Mouse (Mus musculus) forebrain, embryonic 12.5 days (tissue): ENCODE results near the gene Clec2d. TPM values are rescaled to one million over a fixed set of nuclear protein-coding genes. Genes with fewer than 3 reads are reported as not detected.
"Not testable (repeated sequence)": the region's sequence is repeated elsewhere in the genome, so short reads cannot be mapped to it uniquely, and the experiment has no call there.

ENCODE experiments used
- ATAC-seq: fragments of 200-750 bp; cut with Nextera tagmentation; 2 replicates; pipeline ENCODE4 v1.8.0; 2017; ENCODE audit warnings: moderate TSS enrichment; ENCODE audit not compliant: low FRiP score
- H3K27ac ChIP-seq: fragments of 300-500 bp; sonication (generic); 2 replicates; pipeline ENCODE4 v1.5.1; 2016; ENCODE audit warnings: mild to moderate bottlenecking
- H3K27me3 ChIP-seq: fragments of 300-500 bp; sonication (generic); 2 replicates; pipeline ENCODE4 v1.6.1; 2016; ENCODE audit warnings: mild to moderate bottlenecking
- H3K36me3 ChIP-seq: fragments of 300-500 bp; sonication (generic); replicated peaks from 2 replicates; pipeline ENCODE4 v1.6.1; 2016; ENCODE audit warnings: mild to moderate bottlenecking
- H3K4me1 ChIP-seq: fragments of 300-500 bp; sonication (generic); 2 replicates; pipeline ENCODE4 v1.6.1; 2016
- H3K4me2 ChIP-seq: fragments of 300-500 bp; sonication (generic); 2 replicates; pipeline ENCODE4 v1.6.1; 2016; ENCODE audit warnings: mild to moderate bottlenecking, moderate library complexity
- H3K4me3 ChIP-seq: fragments of 300-500 bp; sonication (generic); replicated peaks from 2 replicates; pipeline ENCODE4 v1.5.1; 2016; ENCODE audit warnings: mild to moderate bottlenecking
- H3K9ac ChIP-seq: fragments of 300-500 bp; sonication (generic); 2 replicates; pipeline ENCODE4 v1.6.1; 2016; ENCODE audit warnings: mild to moderate bottlenecking
- H3K9me3 ChIP-seq: fragments of 300-500 bp; sonication (generic); 2 replicates; pipeline ENCODE4 v1.6.1; 2016
- WGBS: fragments of 180-500 bp; shearing (Covaris S2); methylation state at CpG from one replicate; pipeline ENCODE4 v1.1.7; 2016; 5-methylcytosine and 5-hydroxymethylcytosine counted together
- polyA plus RNA-seq: library from polyadenylated mRNA; unstranded; fragments of >200 nt; fragmentation: Nextera tagmentation; extraction: Ambion mirVana; gene quantifications from 2 replicates; pipeline ENCODE4 v1.2.1, GENCODE M21; 2016

The Clec2d gene
- polyA plus RNA-seq, 1 experiment from 2014 or later = not detected

DNA sequence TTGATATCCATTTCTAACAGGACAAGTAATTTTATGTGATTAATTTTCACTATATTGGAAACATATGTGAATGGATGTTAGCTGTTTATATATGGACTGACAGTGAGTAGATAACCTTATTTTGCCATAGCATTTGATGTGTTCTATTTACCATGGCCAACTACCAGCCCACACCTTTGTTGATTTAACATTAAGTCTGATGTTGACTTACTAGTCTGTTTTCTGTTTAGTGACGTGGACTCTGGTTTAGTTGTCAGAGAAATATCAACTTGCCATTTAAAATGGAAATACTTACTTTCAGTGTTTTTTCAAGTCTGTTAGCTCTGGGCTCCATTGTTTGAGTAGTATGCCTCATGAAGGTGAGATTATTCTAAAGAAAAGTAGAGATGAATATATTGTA is 3.8 kb upstream of the Clec2d start:
- Histone ChIP-seq H3K27ac (no peak overlapping the region), H3K36me3 (no peaks in the 10 kb centered on the region), H3K27me3 (no peaks in the 10 kb centered on the region), H3K9ac (no peak overlapping the region), H3K9me3 (no peaks in the 10 kb centered on the region), H3K4me1 (peaks cover 10% of the 10 kb centered on the region; the same call in 1 of the 2 replicates), H3K4me2 (no peak overlapping the region), H3K4me3 (no peak overlapping the region)
- 87% methylated on average over 1 of the region's 1 CpGs for WGBS
- ATAC-seq = no peak

DNA sequence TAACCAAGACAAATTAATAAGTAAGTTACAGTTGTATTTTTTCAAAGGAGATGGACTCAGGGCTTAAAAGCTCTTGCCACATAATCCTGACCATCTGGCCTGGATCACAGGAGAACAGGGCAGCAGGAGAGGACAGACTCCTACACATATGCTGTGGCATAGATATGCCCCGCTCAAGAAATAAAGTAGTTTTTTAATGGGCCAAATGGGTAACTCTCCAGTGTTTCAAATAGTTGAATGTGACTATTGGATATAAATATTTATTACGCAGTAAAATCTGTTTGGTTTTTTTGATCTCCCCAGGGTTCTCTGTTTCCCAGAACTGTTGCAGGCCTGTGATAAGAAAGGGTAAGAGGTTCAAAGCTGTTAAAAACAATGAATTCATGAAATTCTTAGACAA is 1.1 kb upstream of the Clec2d start:
- H3K4me1 ChIP-seq = peaks cover 11% of the 10 kb centered on the region; the same call in 1 of the 2 replicates
- no peak overlapping the region for H3K27ac ChIP-seq
- no peak overlapping the region for H3K4me3 ChIP-seq
- no peak overlapping the region for H3K4me2 ChIP-seq
- no peaks in the 10 kb centered on the region for H3K27me3 ChIP-seq
- H3K36me3 ChIP-seq = no peaks in the 10 kb centered on the region
- no peak for ATAC-seq
- 93% methylated on average over 2 of the region's 2 CpGs for WGBS
- H3K9me3 ChIP-seq = no peaks in the 10 kb centered on the region
- no peak overlapping the region for H3K9ac ChIP-seq

DNA sequence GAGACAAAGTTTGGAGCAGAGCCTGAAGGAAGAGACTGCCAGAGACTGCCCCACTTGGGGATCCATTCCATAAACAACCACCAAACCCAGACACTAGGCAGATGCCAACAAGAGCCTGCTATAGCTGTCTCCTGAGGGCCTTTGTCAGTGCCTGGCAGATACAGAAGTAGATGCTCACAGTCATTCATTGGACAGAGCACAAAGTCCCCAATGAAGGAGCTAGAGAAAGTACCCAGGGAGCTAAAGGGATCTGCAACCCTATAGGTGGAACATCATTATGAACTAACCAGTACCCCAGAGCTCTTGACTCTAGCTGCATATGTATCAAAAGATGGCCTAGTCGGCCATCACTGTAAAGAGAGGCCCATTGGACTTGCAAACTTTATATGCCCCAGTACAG is 584 bp upstream of the Clec2d start:
- 93% methylated on average over 1 of the region's 1 CpGs for WGBS
- H3K4me2 ChIP-seq, H3K9me3 ChIP-seq, H3K9ac ChIP-seq, H3K27me3 ChIP-seq, H3K36me3 ChIP-seq, ATAC-seq, H3K4me3 ChIP-seq, H3K27ac ChIP-seq: not testable (repeated sequence)
- H3K4me1 ChIP-seq = peaks cover 11% of the 10 kb centered on the region; the same call in 1 of the 2 replicates

DNA sequence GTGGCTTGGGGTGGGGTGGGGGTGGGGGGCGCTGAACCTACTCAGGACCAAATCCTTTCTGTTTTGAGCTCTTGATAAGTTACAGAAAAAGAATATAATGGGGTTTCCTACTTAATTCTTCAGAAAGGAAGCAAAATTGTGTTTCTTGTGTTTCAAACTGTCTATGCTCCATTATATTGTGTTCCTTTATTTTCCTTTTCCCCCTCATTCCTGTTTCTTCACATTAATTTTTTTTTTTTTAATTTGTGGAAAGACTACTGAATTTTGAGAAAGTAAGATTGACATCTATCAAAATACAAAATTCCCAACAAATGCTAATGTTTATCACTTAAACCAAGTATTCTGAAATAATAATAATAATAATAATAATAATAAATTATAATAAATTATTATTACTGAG is 834 bp downstream of the Clec2d start:
- Histone ChIP-seq H3K4me2 (peak overlapping the region; percentile 40), H3K9me3 (no peaks in the 10 kb centered on the region), H3K4me3 (peak overlapping the region; percentile 31), H3K4me1 (peaks cover 11% of the 10 kb centered on the region; the same call in 1 of the 2 replicates), H3K27me3 (no peaks in the 10 kb centered on the region), H3K9ac (no peak overlapping the region), H3K27ac (peak overlapping the region; percentile 64), H3K36me3 (no peaks in the 10 kb centered on the region)
- ATAC-seq = no peak
- 0% methylated on average over 1 of the region's 1 CpGs for WGBS

DNA sequence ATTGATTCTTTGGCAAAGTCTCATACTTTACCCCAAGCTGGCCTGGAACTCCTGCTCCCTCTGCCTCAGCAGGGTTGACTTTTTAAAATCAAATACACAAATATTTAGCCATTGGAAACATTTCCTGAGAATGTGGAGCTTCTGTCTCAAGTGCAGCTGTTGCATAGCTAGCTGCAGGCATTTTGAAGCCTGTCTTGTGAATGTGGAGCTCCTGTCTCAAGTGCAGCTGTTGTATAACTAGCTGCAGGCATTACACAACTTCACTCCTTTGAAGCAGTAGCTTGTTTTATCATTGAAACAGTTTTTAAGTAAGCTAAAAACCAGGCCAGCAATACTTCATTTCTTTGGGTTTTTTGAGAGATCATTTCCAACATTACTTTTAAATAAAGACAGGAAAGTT is 1.3 kb downstream of the Clec2d start:
- no peaks in the 10 kb centered on the region for H3K27me3 ChIP-seq
- no peak for ATAC-seq
- peaks cover 11% of the 10 kb centered on the region; the same call in 1 of the 2 replicates for H3K4me1 ChIP-seq
- no peaks in the 10 kb centered on the region for H3K36me3 ChIP-seq
- H3K4me2 ChIP-seq = no peak overlapping the region
- H3K27ac ChIP-seq = no peak overlapping the region
- no peak overlapping the region for H3K9ac ChIP-seq
- no peaks in the 10 kb centered on the region for H3K9me3 ChIP-seq
- no peak overlapping the region for H3K4me3 ChIP-seq

DNA sequence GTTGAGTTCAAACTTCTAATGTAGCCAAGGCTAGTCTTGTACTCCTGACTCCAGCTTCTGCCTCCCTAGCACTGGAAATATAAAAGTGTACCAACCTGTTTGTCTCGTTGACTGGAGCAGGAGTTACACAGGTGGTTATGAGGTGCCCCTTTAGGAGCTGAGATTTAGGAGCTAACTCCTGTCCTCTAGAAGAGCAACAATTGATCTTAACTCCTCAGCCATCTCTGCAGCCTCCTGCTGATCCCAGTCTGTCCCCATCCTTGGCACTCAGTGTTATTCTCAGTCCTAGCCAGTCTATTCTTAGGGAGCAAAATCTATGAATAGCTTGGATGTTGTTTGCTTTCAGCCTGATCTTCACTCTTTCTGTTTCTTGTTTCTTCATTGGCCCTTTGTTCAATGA is 2.1 kb downstream of the Clec2d start:
- no peak overlapping the region for H3K4me2 ChIP-seq
- no peaks in the 10 kb centered on the region for H3K9me3 ChIP-seq
- no peak for ATAC-seq
- no peak overlapping the region for H3K27ac ChIP-seq
- H3K9ac ChIP-seq = no peak overlapping the region
- 77% methylated on average over 1 of the region's 1 CpGs for WGBS
- no peaks in the 10 kb centered on the region for H3K36me3 ChIP-seq
- H3K4me1 ChIP-seq = peaks cover 11% of the 10 kb centered on the region; the same call in 1 of the 2 replicates
- H3K4me3 ChIP-seq = no peak overlapping the region
- no peaks in the 10 kb centered on the region for H3K27me3 ChIP-seq

DNA sequence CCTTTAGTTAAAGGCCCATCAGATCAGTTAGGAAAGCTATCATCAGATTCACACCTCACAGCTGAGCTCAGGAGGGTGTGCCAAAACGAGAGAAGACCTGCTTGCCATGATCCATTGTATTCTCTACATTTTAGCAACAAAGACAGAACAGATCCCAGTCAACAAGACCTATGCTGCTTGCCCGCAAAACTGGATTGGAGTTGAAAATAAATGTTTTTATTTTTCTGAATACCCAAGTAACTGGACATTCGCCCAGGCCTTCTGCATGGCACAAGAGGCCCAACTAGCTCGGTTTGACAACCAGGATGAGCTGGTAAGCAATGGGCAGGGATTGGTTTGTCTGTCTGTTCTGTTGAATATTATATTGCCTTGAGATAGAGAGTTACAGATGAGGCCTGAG is 3.6 kb downstream of the Clec2d start:
- H3K36me3 ChIP-seq, H3K27me3 ChIP-seq, H3K4me2 ChIP-seq, H3K9ac ChIP-seq, ATAC-seq, H3K4me3 ChIP-seq, H3K27ac ChIP-seq, H3K9me3 ChIP-seq: not testable (repeated sequence)
- 88% methylated on average over 4 of the region's 4 CpGs for whole genome bisulfite sequencing
- peaks cover 11% of the 10 kb centered on the region; the same call in 1 of the 2 replicates for H3K4me1 ChIP-seq

DNA sequence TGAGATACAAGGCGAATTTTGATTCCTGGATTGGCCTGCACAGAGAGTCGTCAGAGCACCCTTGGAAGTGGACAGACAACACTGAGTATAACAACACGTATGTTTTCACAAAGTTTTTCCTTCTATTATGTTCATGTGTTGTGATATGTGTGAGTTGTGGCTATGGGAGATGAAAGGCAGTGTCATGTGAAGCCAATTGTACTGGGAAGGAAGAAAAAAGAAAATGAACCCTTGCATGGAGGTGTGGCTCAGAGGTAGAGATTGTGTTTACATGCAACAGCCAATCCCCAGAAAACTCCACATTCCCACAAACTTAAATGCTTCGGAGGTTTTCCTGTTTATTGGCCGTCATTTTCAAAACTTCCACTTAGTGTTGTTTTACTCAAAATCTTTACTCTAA is 4.4 kb downstream of the Clec2d start:
- no peak overlapping the region for H3K9ac ChIP-seq
- WGBS = 89% methylated on average over 5 of the region's 5 CpGs
- H3K4me1 ChIP-seq = peaks cover 11% of the 10 kb centered on the region; the same call in 1 of the 2 replicates
- no peak overlapping the region for H3K27ac ChIP-seq
- no peak overlapping the region for H3K4me3 ChIP-seq
- no peak overlapping the region for H3K4me2 ChIP-seq
- ATAC-seq = no peak
- H3K36me3 ChIP-seq = no peaks in the 10 kb centered on the region
- no peaks in the 10 kb centered on the region for H3K27me3 ChIP-seq
- H3K9me3 ChIP-seq = no peaks in the 10 kb centered on the region

DNA sequence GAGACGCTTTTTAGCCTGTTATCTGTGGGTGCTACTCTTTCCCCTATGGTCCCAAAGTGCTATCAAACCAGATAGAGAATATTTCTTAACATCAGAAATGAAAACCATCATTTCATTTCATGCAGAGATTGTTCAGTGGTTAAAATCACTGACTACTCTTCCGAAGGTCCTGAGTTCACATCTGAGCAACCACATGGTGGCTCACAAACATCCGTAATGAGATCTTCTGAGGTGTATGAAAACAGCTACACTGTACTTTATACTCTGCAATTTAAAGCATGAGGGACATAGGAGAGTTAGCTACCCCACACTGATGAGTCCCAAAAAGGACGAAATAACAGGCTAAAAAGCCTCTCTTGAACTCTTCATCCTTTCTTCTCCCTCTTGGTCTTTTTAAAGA is 5.6 kb downstream of the Clec2d start:
- Histone ChIP-seq H3K9ac (no peak overlapping the region), H3K27me3 (no peaks in the 10 kb centered on the region), H3K4me1 (peaks cover 3% of the 10 kb centered on the region; the same call in 1 of the 2 replicates), H3K36me3 (no peaks in the 10 kb centered on the region), H3K4me2 (no peak overlapping the region), H3K4me3 (no peak overlapping the region), H3K9me3 (no peaks in the 10 kb centered on the region), H3K27ac (no peak overlapping the region)
- WGBS = 85% methylated on average over 4 of the region's 4 CpGs
- no peak for ATAC-seq

DNA sequence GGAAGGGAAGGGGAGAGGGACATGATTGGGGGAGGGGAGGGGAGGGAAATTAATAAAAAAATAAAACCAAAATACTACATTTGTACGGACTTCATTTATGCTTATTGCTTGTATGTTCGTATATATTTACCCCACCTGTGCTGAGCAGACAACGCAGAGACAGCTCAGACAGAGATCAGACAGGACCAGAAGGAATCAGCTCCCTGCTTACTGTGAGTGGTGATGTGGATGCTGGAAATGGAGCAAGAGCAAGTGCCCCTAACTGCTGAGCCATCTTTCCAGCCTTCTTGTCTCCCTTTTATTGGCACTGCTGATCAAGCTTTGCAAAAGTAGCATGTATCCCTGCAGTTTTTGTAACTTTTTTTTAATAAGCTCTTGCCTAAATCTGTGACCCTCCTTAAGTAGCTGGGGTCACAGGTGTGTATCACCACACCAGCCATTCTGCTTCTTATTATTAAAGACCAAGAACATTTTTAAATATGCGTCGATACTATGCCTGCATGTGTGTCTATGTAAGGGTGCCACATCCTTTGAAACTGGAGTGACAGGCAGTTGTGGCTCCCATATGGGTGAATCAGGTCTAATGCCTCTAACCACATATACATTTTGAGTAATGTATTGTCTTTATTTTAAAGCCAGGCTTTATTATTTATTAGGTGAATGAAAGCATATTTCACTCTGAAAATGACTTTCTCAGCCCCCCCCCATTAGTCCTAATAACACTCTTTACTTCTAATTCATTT is 6.2 kb downstream of the Clec2d start:
- Histone ChIP-seq H3K9ac (no peak overlapping the region), H3K4me3 (no peak overlapping the region), H3K27ac (no peak overlapping the region), H3K9me3 (no peaks in the 10 kb centered on the region), H3K27me3 (no peaks in the 10 kb centered on the region), H3K36me3 (no peaks in the 10 kb centered on the region), H3K4me1 (0 out of 2 replicates have a peak, but pooled peaks cover under 1% of the 10 kb centered on the region), H3K4me2 (no peak overlapping the region)
- ATAC-seq = no peak
- 94% methylated on average over 5 of the region's 5 CpGs for WGBS

DNA sequence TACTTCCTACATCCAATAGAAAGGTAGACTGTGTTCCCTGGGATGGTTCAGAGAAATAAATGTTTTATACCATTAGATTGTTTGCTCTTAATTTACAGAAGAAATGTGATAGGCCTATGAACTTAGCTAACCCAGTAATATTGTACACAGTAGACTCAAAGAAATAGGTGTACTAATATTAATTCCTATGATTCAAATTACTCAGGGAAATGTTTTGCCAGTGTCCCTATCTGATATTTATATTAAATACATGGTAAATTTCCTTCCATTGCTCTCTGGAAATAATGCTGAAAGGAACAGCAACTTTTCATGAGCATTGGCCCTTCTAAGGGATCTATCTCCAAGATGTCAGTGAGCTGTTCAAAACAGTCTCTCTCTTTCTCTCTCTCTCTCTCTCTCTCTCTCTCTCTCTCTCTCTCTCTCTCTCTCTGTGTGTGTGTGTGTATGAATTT is 6.8 kb downstream of the Clec2d start:
- Histone ChIP-seq H3K27ac (no peak overlapping the region), H3K4me1 (no peaks in the 10 kb centered on the region), H3K9me3 (no peaks in the 10 kb centered on the region), H3K36me3 (no peaks in the 10 kb centered on the region), H3K4me3 (no peak overlapping the region), H3K9ac (no peak overlapping the region), H3K4me2 (no peak overlapping the region), H3K27me3 (no peaks in the 10 kb centered on the region)
- no peak for ATAC-seq

DNA sequence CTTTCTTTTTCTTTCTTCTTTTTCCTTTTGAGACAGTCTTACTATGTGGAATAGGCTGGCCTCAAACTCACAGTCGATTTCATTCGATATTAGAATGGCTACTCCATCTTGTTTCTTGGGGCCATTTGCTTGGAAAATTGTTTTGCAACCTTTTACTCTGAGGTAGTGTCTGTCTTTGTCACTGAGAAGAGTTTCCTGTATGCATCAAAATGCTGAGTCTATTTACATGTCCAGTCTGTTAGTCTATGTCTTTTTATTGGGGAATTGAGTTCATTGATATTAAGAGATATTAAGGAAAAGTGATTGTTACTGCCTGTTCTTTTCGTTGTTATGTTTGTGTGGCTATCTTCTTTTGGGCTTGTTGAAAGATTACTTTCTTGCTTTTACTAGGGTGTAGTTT is 7.4 kb downstream of the Clec2d start:
- H3K4me3 ChIP-seq, H3K36me3 ChIP-seq, H3K9me3 ChIP-seq, H3K27ac ChIP-seq, H3K27me3 ChIP-seq, ATAC-seq, H3K4me2 ChIP-seq, H3K4me1 ChIP-seq, H3K9ac ChIP-seq: not testable (repeated sequence)
- WGBS = 93% methylated on average over 3 of the region's 3 CpGs

DNA sequence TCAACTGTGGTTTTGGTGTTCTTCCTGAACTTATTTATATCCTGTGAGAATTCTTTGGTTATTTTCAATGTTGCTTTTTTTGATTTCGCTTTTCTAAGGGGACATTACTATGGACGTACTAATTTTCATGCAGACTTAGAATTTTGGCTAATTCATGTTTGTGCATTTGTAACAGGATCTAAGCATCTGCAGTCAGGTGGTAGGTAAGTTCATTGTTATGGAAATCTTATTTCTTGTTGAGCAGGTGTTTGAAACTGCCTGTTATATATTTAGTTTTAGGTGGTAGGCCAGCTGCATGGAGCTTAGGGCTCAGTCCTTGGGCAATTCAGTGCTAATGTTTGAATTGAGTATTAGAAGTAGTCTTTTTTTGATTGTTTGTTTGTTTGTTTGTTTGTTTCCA is 13.0 kb downstream of the Clec2d start:
- H3K27ac ChIP-seq = no peak overlapping the region
- no peaks in the 10 kb centered on the region for H3K4me1 ChIP-seq
- H3K9me3 ChIP-seq = no peaks in the 10 kb centered on the region
- no peaks in the 10 kb centered on the region for H3K36me3 ChIP-seq
- no peak overlapping the region for H3K4me3 ChIP-seq
- no peak overlapping the region for H3K4me2 ChIP-seq
- no peak overlapping the region for H3K9ac ChIP-seq
- H3K27me3 ChIP-seq = no peaks in the 10 kb centered on the region
- no peak for ATAC-seq
- 85% methylated on average over 2 of the region's 2 CpGs for WGBS
